Mouse (Mus musculus): ENCODE data around the gene Plekho2. TPM values are rescaled to one million over a fixed set of nuclear protein-coding genes. Genes with fewer than 3 reads are reported as not detected.

Gene Plekho2
- total and polyA plus RNA-seq, 3 experiments, result 7.9 to 33.8 (median 13.9) TPM

DNA sequence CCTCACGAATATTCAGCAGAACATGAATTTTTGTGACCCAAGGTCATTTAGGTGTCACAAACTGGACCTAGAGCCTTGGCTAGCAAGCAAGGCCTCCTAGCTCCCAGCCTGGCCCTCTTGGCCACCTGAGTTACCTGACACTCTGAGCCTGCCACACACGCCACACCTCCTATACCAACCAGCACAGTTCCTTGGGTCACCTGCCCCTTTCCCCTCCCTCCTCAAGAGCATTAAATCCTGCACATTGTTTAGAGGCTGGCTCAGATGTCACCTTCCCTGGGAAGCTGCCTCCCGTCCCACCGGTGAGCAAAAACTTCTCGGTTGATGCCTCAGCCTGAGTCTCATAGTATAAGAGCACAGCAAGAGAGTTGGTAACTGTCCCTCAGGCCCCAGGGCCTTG, 48.6 kb downstream of the Plekho2 start:
- no peak for TF ChIP-seq KAT2A (IDR thresholded peaks at IDR 0.05; ENCODE audit: insufficient replicate concordance, low read length)
- TF ChIP-seq ZC3H11A (IDR thresholded peaks at IDR 0.05; ENCODE audit: low read depth, low read length), result no peak
- TF ChIP-seq NELFE (IDR thresholded peaks at IDR 0.05; ENCODE audit: low read depth, low read length), result no peak
- TF ChIP-seq ZNF384 (IDR thresholded peaks at IDR 0.05; ENCODE audit: low read depth, low read length), result no peak
- TF ChIP-seq IRF4 (IDR thresholded peaks at IDR 0.05; ENCODE audit: low read depth, low read length), result no peak
- Histone ChIP-seq H3K4me3 (replicated peaks in 1 of 3; ENCODE audit: low read depth in 2 of 3, low read length in 2 of 3, poor library complexity in 1 of 3) (no peak overlapping the region), H3K4me2 (ENCODE audit: insufficient read depth, low read depth, poor library complexity, severe bottlenecking) (no peak overlapping the region), H3K27me3 (replicated peaks) (no peaks in the 10 kb centered on the region), H3K79me2 (replicated peaks; ENCODE audit: control insufficient read depth, extremely low read depth, insufficient read depth, poor library complexity, severe bottlenecking) (no peaks in the 10 kb centered on the region), H3K4me1 (ENCODE audit: control insufficient read depth in 1 of 2, insufficient read depth in 2 of 2) (peaks cover 7 to 49% of the 10 kb centered on the region in 2 experiments), H3K9ac (ENCODE audit: insufficient read depth, low read depth) (no peak overlapping the region), H3K27ac (ENCODE audit: insufficient read depth, low read depth) (no peak overlapping the region), H3K9me3 (replicated peaks; ENCODE audit: low read length) (peaks cover 6% of the 10 kb centered on the region), H3K36me3 (replicated peaks in 1 of 2; ENCODE audit: control insufficient read depth in 1 of 2, insufficient read depth in 1 of 2, low read length in 1 of 2) (no peaks in the 10 kb centered on the region)
- no peak for DNase-seq (ENCODE audit: extremely low read depth)
- in situ Hi-C loops (cut with MboI; ENCODE audit: low pct_ligation_motif_present, low pct_unique_long_range_greater_than_20kb, low sequenced_read_pairs), result no loop called here
- dilution Hi-C loops (cut with MboI; ENCODE audit: extremely low pct_ligation_motif_present, extremely low pct_unique_long_range_greater_than_20kb, low sequenced_read_pairs), result no loop called here

DNA sequence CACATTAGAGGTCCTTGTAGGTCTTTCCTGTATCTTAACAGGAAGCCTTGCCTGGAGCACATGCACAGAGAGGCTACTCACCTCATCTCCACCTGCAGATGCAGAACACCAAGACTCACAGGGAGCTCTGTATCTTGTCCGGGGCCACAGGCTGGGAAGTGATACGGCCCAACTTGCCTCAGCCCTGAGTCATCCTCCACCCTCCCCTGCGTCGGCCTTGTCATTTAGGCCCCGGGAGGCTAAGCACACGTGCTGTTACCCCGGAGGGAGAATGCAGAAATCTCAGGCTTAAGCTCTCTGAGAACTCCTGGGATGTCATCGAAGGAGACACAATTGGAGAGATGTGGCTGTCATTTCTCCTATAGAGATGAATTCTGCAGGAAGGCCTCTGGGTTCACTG, 50.2 kb downstream of the Plekho2 start:
- H3K36me3 ChIP-seq (replicated peaks in 1 of 2; ENCODE audit: control insufficient read depth in 1 of 2, insufficient read depth in 1 of 2, low read length in 1 of 2), result no peaks in the 10 kb centered on the region
- H3K79me2 ChIP-seq (replicated peaks; ENCODE audit: control insufficient read depth, extremely low read depth, insufficient read depth, poor library complexity, severe bottlenecking), result no peaks in the 10 kb centered on the region
- TF ChIP-seq GABPA (IDR thresholded peaks at IDR 0.05; ENCODE audit: insufficient replicate concordance, low read depth, low read length) (no peak), BHLHE40 (IDR thresholded peaks at IDR 0.05; ENCODE audit: low read depth, low read length) (peak; percentile 69), MAX (IDR thresholded peaks at IDR 0.05; ENCODE audit: low read length) (peak; percentile 50; the same call in 1 of the 2 replicates)
- H3K9ac ChIP-seq (ENCODE audit: insufficient read depth, low read depth), result no peak overlapping the region
- H3K9me3 ChIP-seq (replicated peaks; ENCODE audit: low read length), result peaks cover 6% of the 10 kb centered on the region
- in situ Hi-C loops (cut with MboI; ENCODE audit: low pct_ligation_motif_present, low pct_unique_long_range_greater_than_20kb, low sequenced_read_pairs), result loop anchor here (10.0 kb wide), 1 partner anchor 125 kb away; no protein-coding TSS in a partner anchor
- H3K27ac ChIP-seq (ENCODE audit: insufficient read depth, low read depth), result no peak overlapping the region
- dilution Hi-C loops (cut with MboI; ENCODE audit: extremely low pct_ligation_motif_present, extremely low pct_unique_long_range_greater_than_20kb, low sequenced_read_pairs), result no loop called here
- no peak overlapping the region for H3K4me3 ChIP-seq (replicated peaks in 1 of 3; ENCODE audit: low read depth in 2 of 3, low read length in 2 of 3, poor library complexity in 1 of 3)
- no peaks in the 10 kb centered on the region for H3K27me3 ChIP-seq (replicated peaks)
- no peak for DNase-seq (ENCODE audit: extremely low read depth)
- H3K4me1 ChIP-seq (ENCODE audit: control insufficient read depth in 1 of 2, insufficient read depth in 2 of 2), result peaks cover 0 to 35% of the 10 kb centered on the region in 2 experiments; a peak in 2 of 4 replicates
- no peak overlapping the region for H3K4me2 ChIP-seq (ENCODE audit: insufficient read depth, low read depth, poor library complexity, severe bottlenecking)

- Histone ChIP-seq H3K4me2 (ENCODE audit: insufficient read depth, low read depth, poor library complexity, severe bottlenecking) (no peak overlapping the region), H3K9ac (ENCODE audit: insufficient read depth, low read depth) (no peak overlapping the region), H3K9me3 (replicated peaks; ENCODE audit: low read length) (no peaks in the 10 kb centered on the region), H3K36me3 (replicated peaks in 1 of 2; ENCODE audit: control insufficient read depth in 1 of 2, insufficient read depth in 1 of 2, low read length in 1 of 2) (no peaks in the 10 kb centered on the region), H3K4me1 (ENCODE audit: control insufficient read depth in 1 of 2, insufficient read depth in 2 of 2) (peaks cover 0 to 30% of the 10 kb centered on the region in 2 experiments; a peak in 2 of 4 replicates), H3K79me2 (replicated peaks; ENCODE audit: control insufficient read depth, extremely low read depth, insufficient read depth, poor library complexity, severe bottlenecking) (no peaks in the 10 kb centered on the region), H3K27ac (ENCODE audit: insufficient read depth, low read depth) (no peak overlapping the region), H3K4me3 (replicated peaks in 1 of 3; ENCODE audit: low read depth in 2 of 3, low read length in 2 of 3, poor library complexity in 1 of 3) (no peak overlapping the region), H3K27me3 (replicated peaks) (no peaks in the 10 kb centered on the region)
- TF ChIP-seq CTCF (conservative IDR thresholded peaks at IDR 0.05 in 1 of 2, IDR thresholded peaks at IDR 0.05 in 1 of 2; ENCODE audit: low read depth in 2 of 2, low read length in 2 of 2) (no peak), MAZ (IDR thresholded peaks at IDR 0.05; ENCODE audit: low read depth, low read length) (no peak), IRF4 (IDR thresholded peaks at IDR 0.05; ENCODE audit: low read depth, low read length) (no peak), ETS1 (conservative IDR thresholded peaks at IDR 0.05; ENCODE audit: low read depth, low read length) (no peak), JUND (conservative IDR thresholded peaks at IDR 0.05; ENCODE audit: low read depth, low read length) (no peak), MAX (IDR thresholded peaks at IDR 0.05; ENCODE audit: low read length) (no peak), PAX5 (IDR thresholded peaks at IDR 0.05; ENCODE audit: low read length) (no peak)
- dilution Hi-C loops (cut with MboI; ENCODE audit: extremely low pct_ligation_motif_present, extremely low pct_unique_long_range_greater_than_20kb, low sequenced_read_pairs), result no loop called here
- in situ Hi-C loops (cut with MboI; ENCODE audit: low pct_ligation_motif_present, low pct_unique_long_range_greater_than_20kb, low sequenced_read_pairs), result loop anchor here (10.0 kb wide), 1 partner anchor 126 kb away; no protein-coding TSS in a partner anchor
- no peak for DNase-seq (ENCODE audit: extremely low read depth)
Measured at GRCm38 (mm10) chr9:65528417-65529038, 51.3 kb downstream of the Plekho2 start.
